Mouse (Mus musculus) liver, embryonic 14.5 days (tissue): ENCODE measurements around the gene Krtap4-6. TPM values are rescaled to one million over a fixed set of nuclear protein-coding genes. Genes with fewer than 3 reads are reported as not detected.
"Not testable (repeated sequence)": the region's sequence is repeated elsewhere in the genome, so short reads cannot be mapped to it uniquely, and the experiment has no call there.

Source experiments
- ATAC-seq: fragments of 200-750 bp; cut with Nextera tagmentation; 2 replicates; pipeline ENCODE4 v1.8.0; 2017; ENCODE audit warnings: moderate number of reproducible peaks, mild to moderate bottlenecking, moderate library complexity; ENCODE audit not compliant: insufficient read depth
- DNase-seq, 3 experiments: peaks; one replicate each; pipeline ENCODE4 v3.0.0-alpha.2; 2012 to 2013; ENCODE audit warnings: low read depth in 3 of 3, low spot score in 3 of 3
- H3K27ac ChIP-seq: fragments of 300-500 bp; sonication (generic); 2 replicates; pipeline ENCODE4 v1.5.1; 2014; ENCODE audit warnings: moderate library complexity, mild to moderate bottlenecking, control low read depth, inconsistent platforms
- H3K27me3 ChIP-seq: fragments of 300-500 bp; sonication (generic); 2 replicates; pipeline ENCODE4 v1.6.1; 2014; ENCODE audit warnings: mild to moderate bottlenecking, low read length, moderate library complexity; ENCODE audit not compliant: control insufficient read depth, insufficient read depth
- H3K36me3 ChIP-seq: fragments of 300-500 bp; sonication (generic); replicated peaks from 2 replicates; pipeline ENCODE4 v1.6.1; 2014; ENCODE audit warnings: low read depth; ENCODE audit not compliant: control insufficient read depth, insufficient read depth
- H3K4me1 ChIP-seq, 2 experiments: fragments of 200-500 bp in 1 of 2; fragments of 300-500 bp in 1 of 2; sonication (generic) in 1 of 2; replicated peaks; 2 replicates each; pipeline ENCODE4 v1.6.1; 2012 to 2014; ENCODE audit warnings: antibody characterized with exemption in 1 of 2, inconsistent platforms in 1 of 2, low read length in 1 of 2; ENCODE audit not compliant: control insufficient read depth in 2 of 2, insufficient read depth in 2 of 2
- H3K4me2 ChIP-seq: fragments of 300-500 bp; sonication (generic); 2 replicates; pipeline ENCODE4 v1.6.1; 2014; ENCODE audit warnings: low read depth, mild to moderate bottlenecking, control low read depth, moderate library complexity
- H3K4me3 ChIP-seq, 2 experiments: fragments of 200-500 bp in 1 of 2; fragments of 300-500 bp in 1 of 2; sonication (generic) in 1 of 2; 2 replicates each; pipeline ENCODE4 v1.5.1; 2012 to 2014; ENCODE audit warnings: low read depth in 2 of 2, low read length in 2 of 2, mild to moderate bottlenecking in 2 of 2, control low read depth in 1 of 2, inconsistent platforms in 1 of 2, moderate library complexity in 1 of 2; ENCODE audit not compliant: insufficient read depth in 1 of 2
- H3K9ac ChIP-seq: fragments of 300-500 bp; sonication (generic); replicated peaks from 2 replicates; pipeline ENCODE4 v1.6.1; 2014; ENCODE audit warnings: mild to moderate bottlenecking, control low read depth, moderate library complexity
- H3K9me3 ChIP-seq: fragments of 300-500 bp; sonication (generic); 2 replicates; pipeline ENCODE4 v1.6.1; 2016; ENCODE audit warnings: low read length, mixed read lengths; ENCODE audit not compliant: control insufficient read depth
- CTCF ChIP-seq: IDR thresholded peaks from 2 replicates; pipeline ENCODE4 v1.5.1; 2016; ENCODE audit warnings: antibody characterized with exemption, low read depth, control low read depth
- EP300 ChIP-seq: IDR thresholded peaks from 2 replicates; pipeline ENCODE4 v1.6.1; 2016; ENCODE audit warnings: antibody characterized with exemption, low read depth
- WGBS: fragments of 180-500 bp; shearing (Covaris S2); extraction: QIAGEN DNeasy Blood & Tissue Kit; methylation state at CpG from one replicate; pipeline ENCODE4 v1.1.7; 2014; ENCODE audit not compliant: insufficient replicate concordance; 5-methylcytosine and 5-hydroxymethylcytosine counted together
- polyA plus RNA-seq, 2 experiments: library from polyadenylated mRNA; depleted of rRNA in 1 of 2; stranded (reverse) in 1 of 2; unstranded in 1 of 2; fragments of >200 nt; fragmentation: Nextera tagmentation in 1 of 2; extraction: Ambion mirVana in 1 of 2; gene quantifications; 2 replicates each; pipeline versions ENCODE4 v1.2.1 to v1.2.3; 2012 to 2014

Gene Krtap4-6
- polyA plus RNA-seq, 2 experiments = not detected

DNA sequence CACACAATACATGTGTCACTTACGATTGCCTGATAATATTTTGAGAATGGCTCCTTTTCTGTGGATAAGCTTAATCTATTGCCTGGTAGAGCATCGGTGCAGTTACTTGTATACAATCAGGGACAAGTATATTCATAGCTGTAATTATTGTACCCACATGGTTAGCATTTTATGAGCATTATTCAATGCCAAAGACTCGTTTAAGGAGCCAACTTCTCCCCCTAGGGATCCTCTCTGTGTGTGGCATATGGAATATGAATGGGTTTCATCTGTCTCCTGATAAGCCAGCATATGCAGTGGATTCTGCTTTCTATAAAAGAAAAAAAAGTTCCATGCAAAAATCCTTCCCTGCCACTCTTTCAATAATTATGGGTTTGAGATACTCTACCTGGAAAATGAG lies 21.4 kb downstream of the Krtap4-6 start:
- 46% methylated on average over 3 of the region's 3 CpGs for WGBS

DNA sequence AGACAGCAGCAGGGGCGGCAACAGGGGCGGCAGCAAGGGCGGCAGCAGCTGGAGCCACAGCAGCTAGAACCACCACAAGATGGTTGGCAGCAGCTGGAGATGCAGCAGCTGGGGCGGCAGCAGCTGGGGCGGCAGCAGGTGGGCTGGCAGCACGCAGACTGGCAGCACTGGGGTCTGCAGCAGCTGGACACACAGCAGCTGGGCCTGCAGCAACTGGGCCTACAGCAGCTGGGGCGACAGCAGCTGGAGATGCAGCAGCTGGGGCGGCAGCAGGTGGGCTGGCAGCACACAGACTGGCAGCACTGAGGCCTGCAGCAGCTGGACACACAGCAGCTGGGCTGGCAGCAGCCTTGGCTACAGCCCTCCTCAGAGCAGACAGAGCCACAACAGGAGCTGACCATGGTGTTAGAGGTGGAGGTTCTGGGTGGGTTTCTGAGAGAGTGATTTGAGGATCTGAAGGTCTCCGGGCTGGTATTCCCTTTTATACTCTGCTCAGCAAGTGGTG lies 22.1 kb downstream of the Krtap4-6 start, which contains the start of gene Krtap4-7:
Krtap4-7 (minus strand) TSS at position 455 of the 505 bp plus-strand sequence.
- not testable (repeated sequence) for H3K4me2 ChIP-seq, H3K36me3 ChIP-seq, DNase-seq, H3K9me3 ChIP-seq, H3K4me1 ChIP-seq, H3K27ac ChIP-seq, H3K27me3 ChIP-seq, H3K4me3 ChIP-seq, ATAC-seq, H3K9ac ChIP-seq
- WGBS = 58% methylated on average over 9 of the region's 9 CpGs

More for the DNA sequence above, 21.4 kb downstream of the Krtap4-6 start:
- TF ChIP-seq CTCF (no peak), EP300 (no peak)
- no peak overlapping the region for H3K4me2 ChIP-seq
- ATAC-seq = no peak
- no peaks in the 10 kb centered on the region for H3K9me3 ChIP-seq
- no peak overlapping the region for H3K27ac ChIP-seq
- no peak overlapping the region for H3K9ac ChIP-seq
- H3K4me1 ChIP-seq = no peaks in the 10 kb centered on the region
- no peaks in the 10 kb centered on the region for H3K27me3 ChIP-seq
- H3K4me3 ChIP-seq = no peak overlapping the region
- no peak for DNase-seq
- no peaks in the 10 kb centered on the region for H3K36me3 ChIP-seq

DNA sequence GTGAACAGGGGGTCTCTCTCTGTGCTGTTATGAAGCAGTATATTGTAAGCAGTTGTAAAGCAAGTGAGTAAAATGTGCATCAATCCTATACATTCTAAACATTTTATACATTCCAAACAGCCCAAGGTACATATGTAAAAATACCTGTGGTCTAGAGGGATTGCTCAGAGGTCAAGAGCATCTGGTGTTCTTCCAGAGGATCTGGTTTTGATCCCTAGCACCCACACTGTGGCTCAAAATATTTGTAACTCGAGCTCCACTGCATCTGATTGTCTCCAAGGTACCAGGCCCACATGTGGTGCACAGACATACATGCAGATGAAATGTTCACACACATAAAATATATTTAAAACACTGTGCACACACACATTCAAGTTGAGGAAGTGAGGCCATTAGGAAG lies 24.8 kb downstream of the Krtap4-6 start:
- 11% methylated on average over 1 of the region's 1 CpGs for WGBS

DNA sequence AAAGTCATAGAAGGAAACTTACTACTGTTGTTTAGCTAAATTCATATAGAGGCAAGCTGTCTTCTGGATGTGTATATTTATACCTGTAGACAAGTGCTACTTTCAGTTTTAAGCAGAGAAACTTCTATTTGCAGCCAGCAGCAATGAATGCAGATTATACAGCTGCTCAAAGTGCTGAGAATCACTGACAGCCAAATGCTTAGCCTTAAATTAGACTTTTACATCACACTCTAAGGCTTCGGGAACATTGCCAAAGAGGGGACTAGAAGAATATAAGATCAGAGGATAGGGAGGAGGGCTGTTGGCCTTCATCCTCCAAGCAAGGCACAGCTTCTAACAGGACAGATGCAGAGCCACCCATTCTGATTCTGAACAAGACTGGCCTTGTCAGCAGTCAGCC lies 28.7 kb downstream of the Krtap4-6 start:
- 70% methylated on average over 1 of the region's 1 CpGs for WGBS
- TF ChIP-seq EP300 (no peak), CTCF (no peak)
- no peak for ATAC-seq

More for the DNA sequence above, 24.8 kb downstream of the Krtap4-6 start:
- ATAC-seq (no peak), DNase-seq (no peak)
- TF ChIP-seq EP300 (no peak), CTCF (no peak)
- Histone ChIP-seq H3K27ac (no peak overlapping the region), H3K4me2 (no peak overlapping the region), H3K36me3 (no peaks in the 10 kb centered on the region), H3K4me3 (no peak overlapping the region), H3K27me3 (no peaks in the 10 kb centered on the region), H3K9me3 (no peaks in the 10 kb centered on the region), H3K9ac (no peak overlapping the region), H3K4me1 (no peaks in the 10 kb centered on the region)

DNA sequence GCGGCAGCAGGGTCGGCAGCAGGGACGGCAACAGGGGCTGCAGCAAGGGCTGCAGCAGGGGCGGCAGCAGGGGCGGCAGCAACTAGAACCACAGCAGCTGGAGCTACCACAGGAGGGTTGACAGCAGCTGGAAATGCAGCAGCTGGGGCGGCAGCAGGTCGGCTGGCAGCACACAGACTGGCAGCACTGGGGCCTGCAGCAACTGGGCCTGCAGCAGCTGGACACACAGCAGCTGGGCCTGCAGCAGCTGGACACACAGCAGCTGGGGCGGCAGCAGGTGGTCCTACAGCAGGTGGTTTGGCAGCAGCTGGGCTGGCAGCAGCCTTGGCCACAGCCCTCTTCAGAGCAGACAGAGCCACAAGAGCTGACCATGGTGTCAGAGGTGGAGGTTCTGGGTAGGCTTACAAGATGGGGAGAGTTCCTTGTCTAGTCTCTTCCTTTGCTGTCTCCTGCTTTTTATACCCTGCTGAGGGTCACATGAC lies 31.1 kb downstream of the Krtap4-6 start, which contains the start of gene Krtap4-2:
Krtap4-2 (minus strand) TSS at position 432 of the 482 bp plus-strand sequence.
- no peaks in the 10 kb centered on the region for H3K36me3 ChIP-seq
- H3K27me3 ChIP-seq = no peaks in the 10 kb centered on the region
- no peak within 1 kb of the TSS for H3K4me2 ChIP-seq
- no peak within 1 kb of the TSS for H3K9ac ChIP-seq
- DNase-seq (no peak), ATAC-seq (no peak)
- H3K9me3 ChIP-seq = no peaks in the 10 kb centered on the region
- no peak within 1 kb of the TSS for H3K27ac ChIP-seq
- WGBS = 42% methylated on average over 8 of the region's 8 CpGs
- no peak within 1 kb of the TSS for H3K4me3 ChIP-seq
- H3K4me1 ChIP-seq = no peaks in the 10 kb centered on the region
- no peak for TF ChIP-seq CTCF
- TF ChIP-seq EP300 = no peak

More for the DNA sequence above, 28.7 kb downstream of the Krtap4-6 start:
- no peak overlapping the region for H3K4me2 ChIP-seq
- H3K9ac ChIP-seq = no peak overlapping the region
- H3K9me3 ChIP-seq = no peaks in the 10 kb centered on the region
- no peak overlapping the region for H3K4me3 ChIP-seq
- no peaks in the 10 kb centered on the region for H3K36me3 ChIP-seq
- H3K4me1 ChIP-seq = no peaks in the 10 kb centered on the region
- H3K27me3 ChIP-seq = no peaks in the 10 kb centered on the region
- DNase-seq = no peak
- no peak overlapping the region for H3K27ac ChIP-seq
